Mouse (Mus musculus) ES-Bruce4 (cell line): ENCODE results near the gene Urod.

Source experiments
- CTCF ChIP-seq: IDR thresholded peaks from one replicate; pipeline ENCODE4 v1.8.1; 2011; ENCODE audit warnings: low read depth, low read length
- EP300 ChIP-seq: IDR thresholded peaks from 2 replicates; pipeline ENCODE4 v1.6.1; 2011; ENCODE audit warnings: low read depth, low read length; ENCODE audit not compliant: insufficient read depth
- POLR2A ChIP-seq: IDR thresholded peaks from one replicate; pipeline ENCODE4 v1.8.1; 2011; ENCODE audit warnings: low read length; ENCODE audit not compliant: insufficient read depth

DNA sequence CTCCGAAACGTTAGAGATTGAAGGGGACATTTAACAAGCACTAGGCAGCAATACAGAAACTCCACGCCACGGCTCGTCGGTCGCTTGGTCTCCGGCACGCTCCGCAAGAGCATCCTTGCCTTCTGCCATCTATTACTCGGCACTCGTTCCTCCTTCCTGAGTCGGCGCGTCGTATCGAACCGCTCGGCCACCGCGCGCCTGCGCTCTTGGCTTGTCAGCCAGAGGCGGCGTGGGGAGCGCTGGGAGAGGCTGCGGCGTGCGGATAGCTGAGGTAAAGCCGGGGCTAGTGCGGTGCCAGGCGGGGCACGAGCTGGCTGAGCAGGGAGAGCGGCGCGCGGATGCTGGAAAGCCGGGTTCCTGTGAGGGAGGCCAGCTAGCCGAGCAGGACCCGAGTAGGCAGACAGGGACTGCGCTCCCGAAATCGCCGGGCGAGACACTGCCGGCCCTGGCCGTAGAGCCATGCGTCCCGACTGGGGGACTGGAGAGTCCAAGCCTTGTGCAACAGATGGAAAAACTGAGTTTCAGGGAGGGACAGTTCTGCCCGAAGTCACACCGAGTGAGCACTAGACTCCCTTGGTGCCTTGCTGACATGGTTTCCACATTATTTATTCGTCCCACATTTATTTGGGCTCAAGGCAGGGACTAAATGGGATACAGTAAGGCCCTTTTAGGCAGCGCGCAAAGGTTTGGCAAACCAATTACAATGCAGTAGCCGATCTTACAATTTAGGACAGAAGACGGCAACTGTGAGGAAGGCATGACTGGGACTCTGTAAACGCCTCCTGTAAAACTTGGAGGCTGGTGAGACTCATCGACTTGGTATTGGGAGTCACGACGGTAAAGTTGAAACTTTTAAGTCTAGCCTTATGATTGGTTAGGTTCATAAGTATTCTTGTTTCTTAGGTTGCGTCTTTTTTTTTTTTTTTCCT lies 25.3 kb upstream of the Urod start, which contains the start of gene Eif2b3:
- TF ChIP-seq POLR2A (no peak), CTCF (no peak), EP300 (no peak)
